Mouse (Mus musculus) lung, embryonic 16.5 days (tissue): ENCODE data around the gene Noct. TPM values are rescaled to one million over a fixed set of nuclear protein-coding genes. Genes with fewer than 3 reads are reported as not detected.

Experiments used
- ATAC-seq: fragments of 200-750 bp; cut with Nextera tagmentation; 2 replicates; pipeline ENCODE4 v1.8.0; 2017; ENCODE audit warnings: low read depth, mild to moderate bottlenecking, moderate library complexity
- H3K27ac ChIP-seq: fragments of 300-500 bp; sonication (generic); 2 replicates; pipeline ENCODE4 v1.5.1; 2014; ENCODE audit warnings: mild to moderate bottlenecking, control low read depth, low read length
- H3K27me3 ChIP-seq: fragments of 300-500 bp; sonication (generic); 2 replicates; pipeline ENCODE4 v1.6.1; 2014; ENCODE audit warnings: low read depth, low read length, mixed read lengths; ENCODE audit not compliant: control insufficient read depth, insufficient read depth
- H3K36me3 ChIP-seq: fragments of 300-500 bp; sonication (generic); 2 replicates; pipeline ENCODE4 v1.6.1; 2014; ENCODE audit warnings: low read length; ENCODE audit not compliant: control insufficient read depth, insufficient read depth
- H3K4me1 ChIP-seq: fragments of 300-500 bp; sonication (generic); replicated peaks from 2 replicates; pipeline ENCODE4 v1.6.1; 2014; ENCODE audit warnings: low read length, mixed read lengths; ENCODE audit not compliant: control insufficient read depth, insufficient read depth
- H3K4me2 ChIP-seq: fragments of 300-500 bp; sonication (generic); 2 replicates; pipeline ENCODE4 v1.6.1; 2014; ENCODE audit warnings: low read depth, low read length, control low read depth
- H3K4me3 ChIP-seq: fragments of 300-500 bp; sonication (generic); 2 replicates; pipeline ENCODE4 v1.5.1; 2014; ENCODE audit warnings: mild to moderate bottlenecking, low read length, control low read depth
- H3K9ac ChIP-seq: fragments of 300-500 bp; sonication (generic); 2 replicates; pipeline ENCODE4 v1.6.1; 2014; ENCODE audit warnings: low read length, control low read depth
- H3K9me3 ChIP-seq: fragments of 300-500 bp; sonication (generic); 2 replicates; pipeline ENCODE4 v1.6.1; 2016; ENCODE audit warnings: low read length; ENCODE audit not compliant: control insufficient read depth
- WGBS: fragments of 180-500 bp; shearing (Covaris S2); extraction: QIAGEN DNeasy Blood & Tissue Kit; methylation state at CpG from one replicate; pipeline ENCODE4 v1.1.7; 2014; 5-methylcytosine and 5-hydroxymethylcytosine counted together
- polyA plus RNA-seq: library from polyadenylated mRNA; unstranded; fragments of >200 nt; fragmentation: Nextera tagmentation; extraction: Ambion mirVana; gene quantifications from 2 replicates; pipeline ENCODE4 v1.2.1, GENCODE M21; 2015

The Noct gene
- polyA plus RNA-seq, 1 experiment from 2014 or later, result 5.6 TPM

DNA sequence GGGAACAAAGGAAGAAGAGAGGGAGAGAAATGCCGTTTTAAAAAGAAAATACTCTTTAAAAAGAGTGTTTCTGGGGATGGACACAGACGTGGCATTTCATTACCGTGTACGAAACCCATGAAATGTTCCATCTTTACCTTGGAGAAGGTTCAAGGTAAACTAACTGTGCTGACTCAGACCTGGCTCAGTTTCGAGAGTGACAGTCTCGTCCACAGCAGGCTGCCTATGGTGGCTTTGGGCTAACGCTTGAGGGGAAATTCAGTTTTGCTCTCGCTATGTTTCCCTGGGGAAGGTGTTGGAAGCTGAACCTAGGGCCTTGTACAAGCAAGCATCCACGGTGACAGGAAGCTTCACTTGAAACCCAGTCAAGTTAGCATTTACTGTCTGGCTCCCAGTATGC is 22.3 kb upstream of the Noct start:
- Histone ChIP-seq H3K4me2 (no peak overlapping the region), H3K36me3 (no peaks in the 10 kb centered on the region), H3K27ac (no peak overlapping the region), H3K27me3 (no peaks in the 10 kb centered on the region), H3K9ac (no peak overlapping the region), H3K4me1 (0 out of 2 replicates have a peak, but pooled peaks cover 2% of the 10 kb centered on the region), H3K4me3 (no peak overlapping the region), H3K9me3 (0 out of 2 replicates have a peak, but pooled peaks cover 3% of the 10 kb centered on the region)
- 74% methylated on average over 9 of the region's 9 CpGs for WGBS
- ATAC-seq, result no peak

GRCm38 (mm10) chr3:51202491-51202987 is 21.7 kb upstream of the Noct start:
- 82% methylated on average over 8 of the region's 8 CpGs for WGBS
- Histone ChIP-seq H3K4me2 (no peak overlapping the region), H3K36me3 (no peaks in the 10 kb centered on the region), H3K27me3 (no peaks in the 10 kb centered on the region), H3K27ac (no peak overlapping the region), H3K4me1 (no peaks in the 10 kb centered on the region), H3K4me3 (no peak overlapping the region), H3K9ac (no peak overlapping the region), H3K9me3 (0 out of 2 replicates have a peak, but pooled peaks cover 3% of the 10 kb centered on the region)
- no peak for ATAC-seq

- H3K4me1 ChIP-seq, result 0 out of 2 replicates have a peak, but pooled peaks cover 3% of the 10 kb centered on the region
- no peak overlapping the region for H3K4me3 ChIP-seq
- H3K27ac ChIP-seq, result no peak overlapping the region
- no peak for ATAC-seq
- WGBS, result 80% methylated on average over 6 of the region's 6 CpGs
- 0 out of 2 replicates have a peak, but pooled peaks cover 3% of the 10 kb centered on the region for H3K9me3 ChIP-seq
- no peaks in the 10 kb centered on the region for H3K36me3 ChIP-seq
- H3K9ac ChIP-seq, result no peak overlapping the region
- no peaks in the 10 kb centered on the region for H3K27me3 ChIP-seq
- no peak overlapping the region for H3K4me2 ChIP-seq
These were observed 20.3 kb upstream of the Noct start for GRCm38 (mm10) chr3:51203906-51204305.

- 87% methylated on average over 5 of the region's 5 CpGs for WGBS
These were observed 19.8 kb upstream of the Noct start for GRCm38 (mm10) chr3:51204441-51204840.

DNA sequence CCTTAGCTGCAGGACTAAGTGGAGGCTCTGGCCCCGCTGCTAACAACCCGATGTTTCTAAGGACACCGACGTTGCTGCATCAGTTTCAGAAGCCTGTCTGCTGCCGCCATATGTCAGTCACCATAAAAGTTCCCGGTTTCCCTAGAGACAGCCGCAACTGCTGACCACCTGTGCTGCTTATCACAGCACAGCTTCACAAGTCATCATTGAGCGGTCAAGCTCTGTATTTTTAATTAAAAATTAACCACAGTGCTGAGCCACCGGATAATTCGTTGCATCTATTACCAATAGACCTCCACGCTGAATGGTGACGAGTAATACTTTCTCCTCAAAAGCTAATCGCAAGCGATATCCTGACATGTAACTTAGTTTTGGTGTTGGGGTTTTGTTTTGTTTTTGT is 19.4 kb upstream of the Noct start:
- no peaks in the 10 kb centered on the region for H3K36me3 ChIP-seq
- no peak overlapping the region for H3K9ac ChIP-seq
- no peak overlapping the region for H3K27ac ChIP-seq
- H3K4me3 ChIP-seq, result no peak overlapping the region
- ATAC-seq, result no peak
- no peaks in the 10 kb centered on the region for H3K27me3 ChIP-seq
- 0 out of 2 replicates have a peak, but pooled peaks cover 3% of the 10 kb centered on the region for H3K4me1 ChIP-seq
- 93% methylated on average over 14 of the region's 14 CpGs for WGBS
- 0 out of 2 replicates have a peak, but pooled peaks cover 3% of the 10 kb centered on the region for H3K9me3 ChIP-seq
- no peak overlapping the region for H3K4me2 ChIP-seq

More at GRCm38 (mm10) chr3:51204441-51204840, 19.8 kb upstream of the Noct start:
- Histone ChIP-seq H3K27ac (no peak overlapping the region), H3K4me1 (0 out of 2 replicates have a peak, but pooled peaks cover 3% of the 10 kb centered on the region), H3K36me3 (no peaks in the 10 kb centered on the region), H3K27me3 (no peaks in the 10 kb centered on the region), H3K9me3 (0 out of 2 replicates have a peak, but pooled peaks cover 3% of the 10 kb centered on the region), H3K4me3 (no peak overlapping the region), H3K4me2 (no peak overlapping the region), H3K9ac (no peak overlapping the region)
- no peak for ATAC-seq

DNA sequence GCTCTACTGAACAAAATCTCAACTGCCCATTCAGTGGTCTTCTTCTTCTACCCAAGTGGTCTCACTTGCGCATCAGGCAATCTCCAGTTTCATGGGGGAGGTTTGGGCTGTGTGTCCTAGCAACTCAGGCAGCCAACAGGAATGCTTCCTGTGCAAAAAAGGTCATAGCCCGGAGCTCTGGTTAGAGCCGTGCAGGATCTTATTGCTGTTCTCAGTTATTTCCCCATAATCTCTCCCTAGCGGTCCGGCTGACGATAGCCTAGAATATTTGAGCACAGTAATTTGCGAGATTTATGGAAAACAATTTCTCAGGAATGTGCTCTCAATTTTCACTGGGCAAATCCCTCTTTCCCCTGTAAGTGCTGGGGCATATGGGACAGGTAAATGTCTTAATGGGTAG is 17.7 kb upstream of the Noct start:
- Histone ChIP-seq H3K36me3 (no peaks in the 10 kb centered on the region), H3K9ac (no peak overlapping the region), H3K4me2 (no peak overlapping the region), H3K4me3 (no peak overlapping the region), H3K9me3 (0 out of 2 replicates have a peak, but pooled peaks cover 3% of the 10 kb centered on the region), H3K27ac (no peak overlapping the region), H3K4me1 (0 out of 2 replicates have a peak, but pooled peaks cover 3% of the 10 kb centered on the region), H3K27me3 (no peaks in the 10 kb centered on the region)
- WGBS, result 73% methylated on average over 7 of the region's 7 CpGs
- ATAC-seq, result no peak

DNA sequence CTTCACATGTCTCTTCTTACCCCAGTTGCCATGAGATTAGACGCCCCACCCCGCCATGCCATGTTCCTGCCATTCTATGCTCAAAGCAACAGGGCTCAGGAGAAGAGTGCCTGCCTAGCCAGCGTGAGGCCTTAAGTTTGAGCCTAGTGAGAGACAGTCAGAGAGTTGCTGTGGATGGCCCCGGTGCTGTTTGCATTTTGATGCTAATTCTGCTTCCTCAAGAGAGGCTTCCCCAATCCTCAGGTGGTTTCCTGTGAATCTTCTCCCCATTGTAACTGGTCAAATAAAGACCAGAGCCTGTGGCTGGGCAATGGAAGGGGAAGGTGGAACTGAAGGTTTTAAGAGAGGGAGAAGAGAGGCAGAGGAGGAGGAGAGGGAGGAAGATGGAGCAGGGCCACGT is 15.6 kb upstream of the Noct start:
- WGBS, result 61% methylated on average over 5 of the region's 5 CpGs
- H3K36me3 ChIP-seq, result no peaks in the 10 kb centered on the region

GRCm38 (mm10) chr3:51209503-51210314 is 14.5 kb upstream of the Noct start:
- H3K4me1 ChIP-seq, result 0 out of 2 replicates have a peak, but pooled peaks cover 3% of the 10 kb centered on the region
- no peak overlapping the region for H3K4me2 ChIP-seq
- no peak overlapping the region for H3K27ac ChIP-seq
- 81% methylated on average over 7 of the region's 7 CpGs for WGBS
- H3K4me3 ChIP-seq, result no peak overlapping the region
- H3K9me3 ChIP-seq, result 0 out of 2 replicates have a peak, but pooled peaks cover under 1% of the 10 kb centered on the region
- ATAC-seq, result 0 out of 2 replicates have a peak, but pooled peaks have one; percentile 12
- H3K9ac ChIP-seq, result no peak overlapping the region
- no peaks in the 10 kb centered on the region for H3K36me3 ChIP-seq
- H3K27me3 ChIP-seq, result no peaks in the 10 kb centered on the region

More for the DNA sequence above, 15.6 kb upstream of the Noct start:
- no peak for ATAC-seq
- no peak overlapping the region for H3K4me2 ChIP-seq
- 0 out of 2 replicates have a peak, but pooled peaks cover 3% of the 10 kb centered on the region for H3K9me3 ChIP-seq
- no peak overlapping the region for H3K27ac ChIP-seq
- no peak overlapping the region for H3K4me3 ChIP-seq
- no peaks in the 10 kb centered on the region for H3K27me3 ChIP-seq
- H3K9ac ChIP-seq, result no peak overlapping the region
- H3K4me1 ChIP-seq, result 0 out of 2 replicates have a peak, but pooled peaks cover 3% of the 10 kb centered on the region

DNA sequence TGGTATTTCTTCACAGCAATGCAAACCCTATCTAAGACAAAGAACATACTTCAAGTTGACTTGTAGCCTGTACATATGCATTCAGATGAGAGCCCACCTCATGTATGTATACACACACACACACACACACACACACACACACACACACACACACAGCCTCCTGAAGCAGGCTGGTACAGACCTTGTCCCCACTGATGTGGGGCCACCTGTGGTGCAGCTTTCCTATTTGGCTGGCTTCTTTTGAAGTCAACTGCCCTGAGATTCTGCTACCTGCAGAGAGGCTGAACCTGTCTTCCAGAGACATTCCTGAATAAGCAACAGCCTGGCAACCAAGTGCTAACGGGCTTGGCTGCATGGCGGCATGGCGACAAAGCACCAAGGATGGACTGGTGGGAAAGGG is 13.8 kb upstream of the Noct start:
- Histone ChIP-seq H3K9me3 (no peaks in the 10 kb centered on the region), H3K9ac (no peak overlapping the region), H3K27me3 (no peaks in the 10 kb centered on the region), H3K4me1 (0 out of 2 replicates have a peak, but pooled peaks cover 3% of the 10 kb centered on the region), H3K36me3 (no peaks in the 10 kb centered on the region), H3K4me2 (no peak overlapping the region), H3K27ac (no peak overlapping the region), H3K4me3 (no peak overlapping the region)
- no peak for ATAC-seq
- 90% methylated on average over 3 of the region's 3 CpGs for WGBS
